Mouse (Mus musculus) left cerebral cortex, adult 11 months (tissue): ENCODE results near the gene Slc16a12.
A peak's percentile ranks its signal among the peaks of the same experiment; 100 is the strongest.
"Not testable (repeated sequence)": the region's sequence is repeated elsewhere in the genome, so short reads cannot be mapped to it uniquely, and the experiment has no call there.

ENCODE experiments used
- DNase-seq: peaks from one replicate; pipeline ENCODE4 v3.0.0; 2022; ENCODE audit warnings: low spot score

Gene Slc16a12

GRCm38 (mm10) chr19:34666127-34666526 is 81.0 kb downstream of the Slc16a12 start:
- peak; percentile 39 for DNase-seq

GRCm38 (mm10) chr19:34662740-34663139 is 84.3 kb downstream of the Slc16a12 start:
- DNase-seq: no peak

- DNase-seq: no peak
Observed at GRCm38 (mm10) chr19:34662067-34662507, 85.0 kb downstream of the Slc16a12 start.

GRCm38 (mm10) chr19:34656511-34657298 is 90.4 kb downstream of the Slc16a12 start:
- no peak for DNase-seq

- DNase-seq: no peak
Observed at GRCm38 (mm10) chr19:34655227-34655805, 91.8 kb downstream of the Slc16a12 start.

GRCm38 (mm10) chr19:34650997-34651396 is 96.1 kb downstream of the Slc16a12 start:
- no peak for DNase-seq

- DNase-seq: no peak
Observed at GRCm38 (mm10) chr19:34650276-34650675, 96.8 kb downstream of the Slc16a12 start.

- DNase-seq: not testable (repeated sequence)
Observed at GRCm38 (mm10) chr19:34647630-34648029, 99.5 kb downstream of the Slc16a12 start.

GRCm38 (mm10) chr19:34642616-34643015 is 104.5 kb downstream of the Slc16a12 start:
- DNase-seq: no peak

- DNase-seq: no peak
Observed at GRCm38 (mm10) chr19:34640623-34641022, 106.5 kb downstream of the Slc16a12 start, which contains the start of the genes Ifit1bl2 and Ifit1. Gene Ifit1bl2, minus strand, starts transcription at chr19:34640743. Gene Ifit1, plus strand, starts transcription at chr19:34640871.

- peak; percentile 26 for DNase-seq
Observed at GRCm38 (mm10) chr19:34636933-34637557, 110.0 kb downstream of the Slc16a12 start.

- no peak for DNase-seq
Observed at GRCm38 (mm10) chr19:34633484-34633883, 113.6 kb downstream of the Slc16a12 start.

- DNase-seq: no peak
Observed at GRCm38 (mm10) chr19:34631487-34631886, 115.6 kb downstream of the Slc16a12 start.

GRCm38 (mm10) chr19:34627496-34627895 is 119.6 kb downstream of the Slc16a12 start:
- DNase-seq: no peak

- no peak for DNase-seq
Observed at GRCm38 (mm10) chr19:34624663-34625062, 122.4 kb downstream of the Slc16a12 start.

GRCm38 (mm10) chr19:34623781-34624180 is 123.3 kb downstream of the Slc16a12 start:
- DNase-seq: no peak

- no peak for DNase-seq
Observed at GRCm38 (mm10) chr19:34620871-34621270, 126.2 kb downstream of the Slc16a12 start.
